Mouse (Mus musculus) myocyte (in vitro differentiated cells): ENCODE measurements around the gene Fkbp5. TPM values are rescaled to one million over a fixed set of nuclear protein-coding genes. Genes with fewer than 3 reads are reported as not detected.
A peak's percentile ranks its signal among the peaks of the same experiment; 100 is the strongest.

Experiments used
- H3K27me3 ChIP-seq: one replicate; pipeline ENCODE4 v1.6.1; 2011; ENCODE audit not compliant: control insufficient read depth, insufficient read depth, insufficient read length
- H3K36me3 ChIP-seq: one replicate; pipeline ENCODE4 v1.6.1; 2011; ENCODE audit not compliant: control insufficient read depth, insufficient read depth
- H3K4me2 ChIP-seq: one replicate; pipeline ENCODE4 v1.6.1; 2011; ENCODE audit warnings: low read depth, control low read depth
- H3K4me3 ChIP-seq: one replicate; pipeline ENCODE4 v1.5.1; 2011; ENCODE audit warnings: mild to moderate bottlenecking, control low read depth, moderate library complexity
- H3K79me2 ChIP-seq: one replicate; pipeline ENCODE4 v1.6.1; 2011; ENCODE audit not compliant: control insufficient read depth, insufficient read depth
- H3ac ChIP-seq: one replicate; pipeline ENCODE4 v1.6.1; 2011; ENCODE audit not compliant: control insufficient read depth, insufficient read length
- CEBPB ChIP-seq: IDR thresholded peaks from 2 replicates; pipeline ENCODE4 v1.6.1; 2011; ENCODE audit warnings: mild to moderate bottlenecking, moderate library complexity; ENCODE audit not compliant: poor library complexity, insufficient read depth, severe bottlenecking
- E2F4 ChIP-seq: IDR thresholded peaks from one replicate; pipeline ENCODE4 v1.6.1; 2011; ENCODE audit warnings: mild to moderate bottlenecking, control low read depth, moderate library complexity; ENCODE audit not compliant: insufficient read depth
- MAX ChIP-seq: IDR thresholded peaks from one replicate; pipeline ENCODE4 v1.6.1; 2011; ENCODE audit warnings: low read depth, mild to moderate bottlenecking, control low read depth
- MYOD1 ChIP-seq, 3 experiments: IDR thresholded peaks; one replicate each; pipeline ENCODE4 v1.6.1; 2011; ENCODE audit warnings: control low read depth in 2 of 3, low read depth in 2 of 3, mild to moderate bottlenecking in 2 of 3, moderate library complexity in 1 of 3; ENCODE audit not compliant: insufficient read length in 2 of 3, control insufficient read depth in 1 of 3
- MYOG ChIP-seq, 3 experiments: IDR thresholded peaks; one replicate each; pipeline ENCODE4 v1.6.1; 2011; ENCODE audit warnings: control low read depth in 2 of 3, low read depth in 2 of 3, mild to moderate bottlenecking in 2 of 3; ENCODE audit not compliant: insufficient read length in 2 of 3, control insufficient read depth in 1 of 3, insufficient read depth in 1 of 3
- POLR2A ChIP-seq: IDR thresholded peaks from one replicate; pipeline ENCODE4 v1.6.1; 2011; ENCODE audit warnings: low read depth, mild to moderate bottlenecking, control low read depth, moderate library complexity; ENCODE audit not compliant: insufficient read length
- POLR2AphosphoS2 ChIP-seq: IDR thresholded peaks from one replicate; pipeline ENCODE4 v1.6.1; 2011; ENCODE audit warnings: low read depth, control low read depth; ENCODE audit not compliant: insufficient read length
- REST ChIP-seq: IDR thresholded peaks from one replicate; pipeline ENCODE4 v1.6.1; 2011; ENCODE audit warnings: mild to moderate bottlenecking, control low read depth, moderate library complexity; ENCODE audit not compliant: insufficient read depth, insufficient read length
- SRF ChIP-seq: IDR thresholded peaks from one replicate; pipeline ENCODE4 v1.6.1; 2011; ENCODE audit warnings: low read depth; ENCODE audit not compliant: control insufficient read depth, insufficient read length
- TCF12 ChIP-seq: IDR thresholded peaks from one replicate; pipeline ENCODE4 v1.6.1; 2011; ENCODE audit warnings: mild to moderate bottlenecking, control low read depth; ENCODE audit not compliant: poor library complexity, insufficient read depth, severe bottlenecking
- TCF3 ChIP-seq: IDR thresholded peaks from one replicate; pipeline ENCODE4 v1.6.1; 2011; ENCODE audit warnings: low read depth, control low read depth; ENCODE audit not compliant: insufficient read length
- USF1 ChIP-seq: IDR thresholded peaks from one replicate; pipeline ENCODE4 v1.6.1; 2011; ENCODE audit warnings: low read depth, mild to moderate bottlenecking, control low read depth, moderate library complexity
- polyA plus RNA-seq: library from polyadenylated mRNA; unstranded; fragments of >200 nt; fragmentation: generic; extraction: Trizol; gene quantifications from one replicate; pipeline ENCODE4 v1.2.1, GENCODE M21; 2012; ENCODE audit warnings: missing spikeins

Fkbp5 gene
- polyA plus RNA-seq, 1 experiment, result 11.6 TPM

DNA sequence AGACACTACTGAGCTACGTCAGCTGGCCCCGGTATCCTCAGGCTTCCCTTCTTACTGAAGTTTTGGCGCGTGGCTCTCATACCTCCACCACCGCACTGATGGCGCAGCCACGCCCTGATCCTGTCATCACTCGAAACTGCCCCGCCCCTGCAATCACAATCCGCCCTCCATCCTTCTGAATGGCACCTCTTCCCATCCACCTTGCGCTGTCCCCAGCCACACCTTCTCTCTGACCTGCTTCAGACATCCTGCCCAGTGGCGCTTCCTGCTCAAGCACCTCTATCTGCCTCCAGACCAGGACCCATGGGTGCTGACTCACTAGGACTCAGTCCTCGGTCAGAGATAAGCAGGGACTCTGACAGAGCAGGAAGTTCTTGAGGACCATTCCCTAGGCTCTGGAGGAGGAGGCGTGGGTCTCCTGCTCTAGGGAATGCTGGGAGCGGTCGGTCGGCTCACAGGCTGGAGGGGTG lies 141.7 kb downstream of the Fkbp5 start:
- H3K4me3 ChIP-seq, result no peak overlapping the region

DNA sequence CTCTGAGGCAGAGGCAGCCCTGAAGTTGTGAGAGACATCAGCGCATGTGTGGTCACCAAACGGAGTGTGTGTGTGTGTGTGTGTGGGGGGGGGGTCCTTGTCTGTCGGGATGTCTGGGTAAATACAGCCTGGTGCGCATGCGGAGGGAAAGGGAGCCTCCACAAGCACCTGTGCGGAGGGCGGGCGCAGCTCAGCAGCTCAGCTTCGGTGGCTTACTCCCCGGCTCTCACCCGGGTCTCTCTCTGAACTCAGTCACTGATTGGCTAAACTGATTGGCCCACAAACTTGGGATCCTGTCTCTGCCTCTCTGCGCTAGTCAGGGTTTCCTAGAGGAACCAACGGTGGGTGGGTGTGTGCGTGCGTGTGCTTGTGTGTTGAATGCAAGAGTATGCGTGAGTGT lies 142.8 kb downstream of the Fkbp5 start:
- Histone ChIP-seq H3K27me3 (no peaks in the 10 kb centered on the region), H3K36me3 (no peaks in the 10 kb centered on the region), H3K79me2 (no peaks in the 10 kb centered on the region), H3K4me3 (no peak overlapping the region), H3ac (no peak overlapping the region), H3K4me2 (no peak overlapping the region)
- no peak for TF ChIP-seq MYOG (IDR thresholded peaks at IDR 0.05; ENCODE audit: control insufficient read depth in 1 of 3, insufficient read depth in 1 of 3, insufficient read length in 2 of 3, low read depth in 2 of 3)
- no peak for TF ChIP-seq MAX
- no peak for TF ChIP-seq CEBPB
- no peak for TF ChIP-seq TCF12

More for the DNA sequence above, 141.7 kb downstream of the Fkbp5 start:
- Histone ChIP-seq H3K36me3 (no peaks in the 10 kb centered on the region), H3ac (no peak overlapping the region), H3K27me3 (no peaks in the 10 kb centered on the region), H3K79me2 (no peaks in the 10 kb centered on the region), H3K4me2 (no peak overlapping the region)
- TF ChIP-seq SRF (no peak), POLR2AphosphoS2 (no peak), REST (no peak)

DNA sequence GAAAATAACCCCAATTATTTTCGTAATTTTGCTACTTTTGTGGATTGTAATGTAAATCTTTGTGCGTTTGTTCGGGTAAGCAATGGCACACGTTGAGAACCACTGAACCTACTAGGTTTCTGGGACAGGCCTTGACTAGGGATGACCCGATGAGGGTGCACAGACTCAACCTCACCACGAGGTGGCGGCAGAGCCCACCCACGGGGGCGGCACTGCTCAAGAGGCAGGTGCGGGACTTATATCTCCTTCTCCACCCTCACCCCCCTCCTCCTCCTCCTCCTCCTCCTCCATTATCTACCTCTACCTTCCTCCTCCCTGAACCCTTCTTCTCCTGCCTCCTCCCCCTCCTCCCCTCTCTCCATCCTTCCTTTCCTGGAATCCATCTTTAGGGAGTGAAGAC lies 143.5 kb downstream of the Fkbp5 start:
- H3K4me3 ChIP-seq, result no peak overlapping the region
- no peak for TF ChIP-seq USF1
- TF ChIP-seq REST, result no peak
- TF ChIP-seq E2F4, result no peak
- TF ChIP-seq MAX, result no peak
- peak in 1 of 3 experiments; percentile 59 for TF ChIP-seq MYOD1 (IDR thresholded peaks at IDR 0.05; ENCODE audit: control insufficient read depth in 1 of 3, insufficient read length in 2 of 3, low read depth in 2 of 3)
- peak in 1 of 3 experiments; percentile 21 for TF ChIP-seq MYOG (IDR thresholded peaks at IDR 0.05; ENCODE audit: control insufficient read depth in 1 of 3, insufficient read depth in 1 of 3, insufficient read length in 2 of 3, low read depth in 2 of 3)
- TF ChIP-seq TCF12, result no peak
- no peak for TF ChIP-seq SRF
- no peak for TF ChIP-seq POLR2A
- TF ChIP-seq POLR2AphosphoS2, result no peak
- no peak for TF ChIP-seq TCF3
- no peak for TF ChIP-seq CEBPB
- H3K4me2 ChIP-seq, result no peak overlapping the region
- no peak overlapping the region for H3ac ChIP-seq
- H3K36me3 ChIP-seq, result no peaks in the 10 kb centered on the region
- H3K79me2 ChIP-seq, result no peaks in the 10 kb centered on the region
- H3K27me3 ChIP-seq, result no peaks in the 10 kb centered on the region

DNA sequence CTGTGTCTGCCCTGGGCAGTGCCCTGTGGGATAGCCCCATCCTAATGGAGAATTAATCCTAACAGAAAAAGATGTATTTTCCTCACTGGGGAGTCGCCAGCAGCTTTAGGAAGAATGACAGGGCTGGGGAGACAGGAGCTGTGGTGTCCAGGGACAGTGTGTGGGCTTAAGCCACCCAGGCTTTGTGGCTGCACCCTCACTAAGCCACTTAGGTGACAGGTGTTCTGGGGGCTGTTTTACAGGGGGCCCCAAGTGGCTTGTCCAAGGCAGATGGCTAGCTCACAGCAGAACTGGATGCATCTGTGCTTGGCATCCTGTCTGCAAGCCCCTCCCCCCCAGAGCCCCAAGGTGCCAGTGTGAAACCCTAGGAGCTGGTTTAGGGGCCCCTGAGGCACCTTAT lies 145.4 kb downstream of the Fkbp5 start:
- no peaks in the 10 kb centered on the region for H3K79me2 ChIP-seq
- H3ac ChIP-seq, result no peak overlapping the region
- H3K4me2 ChIP-seq, result no peak overlapping the region
- H3K4me3 ChIP-seq, result no peak overlapping the region
- H3K36me3 ChIP-seq, result no peaks in the 10 kb centered on the region
- no peaks in the 10 kb centered on the region for H3K27me3 ChIP-seq
- TF ChIP-seq MYOG (IDR thresholded peaks at IDR 0.05; ENCODE audit: control insufficient read depth in 1 of 3, insufficient read depth in 1 of 3, insufficient read length in 2 of 3, low read depth in 2 of 3) (no peak), MYOD1 (IDR thresholded peaks at IDR 0.05; ENCODE audit: control insufficient read depth in 1 of 3, insufficient read length in 2 of 3, low read depth in 2 of 3) (peak in 1 of 3 experiments; percentile 59)

DNA sequence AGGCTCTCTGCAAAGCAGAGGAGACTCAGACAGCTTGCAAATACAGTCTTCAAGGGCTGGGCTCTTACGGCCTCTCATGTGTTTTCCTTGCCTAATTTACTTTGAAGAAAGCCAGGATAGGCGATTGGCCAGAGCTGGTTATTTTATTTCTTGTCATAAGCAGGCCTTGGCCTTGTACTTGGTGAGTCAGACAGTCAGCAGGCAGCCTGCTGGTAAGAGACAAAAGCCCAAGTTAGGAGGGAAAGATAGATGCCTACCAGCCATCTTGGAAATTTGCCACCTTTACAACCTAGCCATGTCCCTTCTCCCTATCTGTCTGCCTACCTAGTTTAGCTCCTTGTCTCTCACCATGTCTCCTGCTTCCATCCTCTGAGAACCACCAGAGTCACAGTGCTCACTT lies 146.0 kb downstream of the Fkbp5 start:
- no peaks in the 10 kb centered on the region for H3K27me3 ChIP-seq
- TF ChIP-seq USF1 (no peak), POLR2AphosphoS2 (no peak), MAX (no peak), TCF12 (no peak), SRF (no peak), REST (no peak), TCF3 (no peak), MYOD1 (IDR thresholded peaks at IDR 0.05; ENCODE audit: control insufficient read depth in 1 of 3, insufficient read length in 2 of 3, low read depth in 2 of 3) (no peak), E2F4 (no peak), MYOG (IDR thresholded peaks at IDR 0.05; ENCODE audit: control insufficient read depth in 1 of 3, insufficient read depth in 1 of 3, insufficient read length in 2 of 3, low read depth in 2 of 3) (no peak), POLR2A (no peak), CEBPB (no peak)
- H3K4me3 ChIP-seq, result no peak overlapping the region

More for the DNA sequence above, 146.0 kb downstream of the Fkbp5 start:
- Histone ChIP-seq H3K36me3 (no peaks in the 10 kb centered on the region), H3K79me2 (no peaks in the 10 kb centered on the region), H3K4me2 (no peak overlapping the region), H3ac (no peak overlapping the region)
